Mouse (Mus musculus) embryo, embryonic 10.5 days (tissue): ENCODE measurements at regions not wholly inside any gene's neighbourhood (a gene's known extent, or its start where the extent isn't known, plus 50 kb on each side); places are given as distances from the start of the nearest gene placed in this dataset.

Experiments
- DNase-seq: peaks from one replicate; pipeline ENCODE4 v3.0.0-alpha.2; 2015; ENCODE audit warnings: low spot score

DNA sequence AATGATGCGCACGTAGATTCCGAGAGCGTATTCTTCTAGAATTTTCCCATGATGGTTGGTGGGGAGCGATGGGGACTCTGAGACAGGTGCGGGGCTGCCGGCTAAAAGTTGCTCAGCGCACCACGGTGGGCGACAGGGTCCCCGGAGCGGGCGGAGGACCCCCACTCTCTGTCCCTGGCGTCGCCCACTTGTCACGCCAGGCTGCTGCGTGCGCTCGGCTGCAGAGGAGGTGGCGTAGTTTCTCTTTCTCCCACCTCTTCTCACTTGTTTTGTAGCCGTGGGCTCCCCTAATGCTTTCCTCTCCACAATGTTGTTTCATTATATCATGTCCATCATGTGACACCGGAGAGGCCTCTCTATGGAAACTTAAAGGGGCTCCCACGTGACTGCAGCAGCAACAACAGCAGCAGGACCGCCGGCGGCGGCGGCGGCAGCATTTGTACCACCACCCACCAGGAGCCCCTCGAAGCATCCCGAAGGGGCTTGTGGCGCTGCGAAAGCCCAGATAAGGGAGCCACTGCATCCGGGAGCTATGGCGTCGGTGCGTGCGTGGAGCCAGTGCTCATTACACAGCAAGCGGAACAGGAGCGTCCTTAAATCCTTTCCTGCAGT is 180.3 kb upstream of the Mkln1 start:
- peak; percentile 77 for DNase-seq

DNA sequence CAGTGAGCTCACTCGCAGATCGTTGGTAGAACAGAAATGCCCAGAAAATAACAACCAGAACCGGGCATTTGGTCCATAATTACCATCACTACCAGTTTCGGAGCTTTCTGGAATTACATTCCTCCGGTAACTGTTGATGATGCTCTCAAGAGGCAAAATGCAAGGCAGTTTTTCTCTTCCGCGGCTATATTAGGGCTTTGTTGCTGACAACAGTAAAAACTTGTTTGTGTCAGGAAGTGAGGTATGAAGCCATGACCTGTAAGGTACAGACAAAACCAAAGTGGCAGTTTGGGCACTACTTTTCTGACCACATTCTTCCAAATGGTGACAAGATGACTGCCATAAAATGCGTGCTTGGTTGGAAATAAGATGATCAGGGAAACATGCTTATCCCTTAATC is 179.7 kb upstream of the Mkln1 start:
- DNase-seq: no peak

DNA sequence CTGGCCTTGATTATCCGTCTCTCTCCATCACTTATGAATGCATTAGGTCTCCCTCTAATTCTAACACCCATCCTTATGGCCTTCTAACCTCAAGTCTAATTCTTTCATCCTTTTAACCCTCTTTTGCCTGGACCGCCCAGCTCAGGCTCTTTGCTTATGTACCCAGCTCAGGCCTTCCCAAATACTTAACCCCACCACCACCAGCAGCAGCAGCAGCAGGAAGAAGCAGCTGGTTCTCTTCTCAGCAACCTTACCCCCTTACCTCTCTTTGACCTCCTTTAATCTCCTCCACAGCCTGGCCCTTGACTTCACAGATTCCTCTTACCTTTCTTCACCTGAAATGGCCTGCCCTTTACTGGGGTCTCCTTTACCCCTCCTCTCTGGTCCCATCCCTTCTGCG is 178.8 kb upstream of the Mkln1 start:
- peak; percentile 34 for DNase-seq

DNA sequence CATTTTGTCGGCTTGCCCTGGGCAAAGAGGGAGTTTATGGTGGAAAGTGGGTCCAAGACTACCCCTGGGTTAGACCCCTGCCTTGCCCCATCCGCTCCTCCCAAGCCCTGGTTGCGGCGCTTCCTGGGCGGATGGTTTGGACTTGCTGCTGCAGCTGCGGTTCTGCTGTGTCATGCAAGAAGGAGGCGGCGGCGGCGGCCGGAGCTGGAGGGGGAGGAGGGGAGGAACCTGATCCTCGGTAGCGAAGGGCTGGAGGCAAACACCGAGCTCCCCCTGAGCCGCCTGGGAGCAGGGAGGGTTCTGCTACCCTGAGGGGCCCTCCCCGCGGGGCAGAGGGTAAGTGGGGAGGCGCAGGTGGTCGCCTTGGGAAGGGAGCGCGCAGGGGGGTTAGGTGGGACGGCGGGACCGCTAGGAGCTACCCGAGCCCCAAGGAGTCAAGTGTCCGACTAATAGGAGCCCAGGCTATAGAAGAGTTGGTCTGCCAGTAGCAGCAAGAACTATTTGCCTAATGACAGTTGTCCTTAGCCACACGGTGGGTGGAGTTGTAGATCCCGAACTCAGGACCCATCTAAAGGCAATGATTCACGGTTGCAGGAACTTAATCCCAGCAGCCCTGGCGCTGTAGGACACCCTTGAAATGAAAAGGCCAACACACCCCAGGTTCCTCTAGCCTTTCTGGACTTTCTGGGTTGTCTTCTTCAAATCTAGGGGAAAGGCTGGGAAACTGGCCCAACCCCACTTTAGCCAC is 178.2 kb upstream of the Mkln1 start:
- peak; percentile 70 for DNase-seq

DNA sequence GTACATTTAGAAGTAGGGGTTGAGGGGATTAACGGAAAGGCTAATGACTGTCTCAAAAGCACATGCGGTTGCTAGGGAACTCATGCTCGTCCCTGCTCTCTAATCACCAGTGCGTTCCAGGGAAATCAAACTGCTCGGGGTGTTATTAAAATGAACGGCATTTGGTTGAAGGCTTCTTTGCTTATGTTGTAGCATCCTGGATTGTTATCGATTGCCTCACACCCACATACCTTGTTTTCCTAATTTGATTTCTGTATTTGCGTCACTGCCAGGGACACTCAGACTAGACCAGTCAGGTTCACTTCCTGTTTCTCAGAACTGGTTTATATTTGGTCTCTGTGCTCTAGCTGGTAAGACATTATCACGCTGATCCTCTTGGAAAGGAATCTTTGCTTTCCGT is 177.0 kb upstream of the Mkln1 start:
- DNase-seq: peak; percentile 36

DNA sequence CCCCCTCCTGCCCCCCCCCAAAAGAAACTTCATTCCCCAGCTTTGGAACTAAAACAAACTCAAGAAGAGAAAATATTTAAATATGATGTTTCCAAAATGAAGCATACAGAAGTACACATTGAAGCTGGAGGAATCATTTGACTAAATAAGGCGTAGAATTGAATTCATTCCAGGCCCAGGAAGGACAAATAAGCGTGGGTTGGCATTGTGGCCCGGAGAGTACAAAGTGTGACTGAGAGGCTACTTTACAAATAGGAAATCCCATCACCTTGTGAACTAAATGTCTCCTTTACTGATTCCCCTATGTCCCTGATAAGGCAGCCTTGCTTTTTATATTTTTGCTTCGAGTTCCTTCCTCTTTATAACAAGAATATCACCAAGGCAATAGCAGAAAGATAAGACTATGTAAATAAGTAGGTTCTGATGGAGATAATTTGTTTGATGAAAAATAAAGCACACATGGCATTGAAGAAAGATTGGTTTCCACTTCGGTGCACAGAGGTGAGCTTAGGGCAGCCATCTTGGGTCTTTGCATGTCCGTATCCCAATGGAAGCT is 176.4 kb upstream of the Mkln1 start:
- no peak for DNase-seq

DNA sequence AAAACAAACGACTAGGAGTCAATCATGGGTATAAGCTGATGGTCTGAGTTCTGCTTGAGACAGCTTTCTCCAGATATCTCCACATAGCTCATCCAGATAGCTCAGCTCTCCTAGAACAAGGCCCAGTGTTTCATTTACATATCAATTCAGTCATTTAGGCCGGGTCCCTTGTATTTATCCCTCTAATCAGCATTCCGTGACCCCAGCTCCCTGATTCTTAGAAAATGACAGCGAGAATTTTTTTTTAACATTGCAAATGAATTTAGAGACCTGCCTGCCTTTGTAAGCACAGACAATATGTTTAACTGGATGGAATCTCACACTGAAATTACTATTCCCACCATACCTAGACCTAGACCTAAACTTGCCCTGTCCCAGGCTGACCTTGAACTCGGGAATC is 171.1 kb upstream of the Mkln1 start:
- no peak for DNase-seq

DNA sequence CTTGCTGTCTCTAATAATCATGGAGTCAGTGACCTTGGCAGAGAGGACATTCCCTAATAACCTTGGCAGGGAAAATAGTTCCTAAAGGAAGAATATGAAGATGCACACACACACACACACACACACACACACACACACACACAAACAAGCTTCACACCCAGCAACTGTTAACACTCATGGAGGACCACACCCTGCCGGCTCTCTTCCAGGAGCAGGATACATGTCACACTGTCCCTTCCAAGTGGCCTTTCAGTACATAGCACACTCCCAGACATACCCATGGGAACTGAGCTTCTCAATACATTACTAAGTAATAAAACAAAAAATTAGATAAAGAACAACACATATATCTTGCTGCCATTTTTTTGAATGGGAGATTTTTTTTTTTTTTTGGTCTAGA is 170.5 kb upstream of the Mkln1 start:
- no peak for DNase-seq

DNA sequence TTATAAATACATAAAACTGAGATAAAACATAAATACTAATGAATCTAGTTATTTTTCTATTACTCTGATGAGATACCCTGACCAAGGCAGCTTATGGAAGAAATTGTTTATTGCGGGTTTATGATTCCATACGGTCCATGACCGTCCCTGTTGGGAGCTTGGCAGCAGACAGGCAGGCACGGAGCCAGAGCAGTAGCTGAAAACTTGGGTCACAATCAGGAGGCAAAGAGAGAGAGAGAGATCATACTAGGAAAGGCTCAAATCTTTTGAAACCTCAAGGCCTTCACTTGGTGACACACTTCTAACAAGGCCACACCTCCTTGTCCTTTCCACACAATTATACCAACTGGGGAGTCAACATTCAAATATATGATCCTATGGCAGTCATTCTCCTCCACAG is 166.7 kb upstream of the Mkln1 start:
- no peak for DNase-seq

DNA sequence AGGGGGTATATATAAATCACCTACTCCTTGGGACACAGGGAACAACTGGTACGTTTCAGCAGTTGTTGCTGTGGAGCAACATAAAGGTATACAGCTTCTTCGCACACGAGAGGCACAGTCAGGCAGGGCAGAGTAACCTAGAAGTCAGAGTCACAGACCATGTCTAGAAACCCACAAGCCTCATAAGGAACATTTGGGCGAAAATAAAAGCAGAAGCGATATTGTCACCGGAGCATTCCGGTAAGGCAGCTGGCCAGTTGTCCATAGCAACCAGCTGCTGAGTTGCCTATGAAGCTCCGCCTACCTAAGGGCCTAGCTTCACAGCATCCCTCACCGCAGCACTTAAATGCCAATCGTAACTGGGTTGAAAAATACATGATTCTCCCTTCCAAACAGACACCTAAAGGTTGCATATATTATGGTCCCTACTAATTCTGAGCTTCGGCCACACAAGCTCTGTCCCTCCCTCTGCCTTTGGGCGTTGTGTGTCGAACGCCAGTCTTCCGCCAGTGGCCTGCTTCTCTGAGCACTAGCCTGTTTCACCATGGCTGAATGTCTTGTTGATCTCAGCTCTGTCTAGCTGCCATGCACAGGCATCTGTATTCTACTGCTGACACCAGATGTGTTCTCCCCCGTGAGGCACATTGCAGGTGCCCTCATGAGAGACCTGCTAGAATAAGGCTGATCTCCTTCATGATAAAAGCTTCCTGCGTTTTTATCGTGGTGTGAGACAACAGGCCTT is 165.1 kb upstream of the Mkln1 start:
- DNase-seq: peak; percentile 47

DNA sequence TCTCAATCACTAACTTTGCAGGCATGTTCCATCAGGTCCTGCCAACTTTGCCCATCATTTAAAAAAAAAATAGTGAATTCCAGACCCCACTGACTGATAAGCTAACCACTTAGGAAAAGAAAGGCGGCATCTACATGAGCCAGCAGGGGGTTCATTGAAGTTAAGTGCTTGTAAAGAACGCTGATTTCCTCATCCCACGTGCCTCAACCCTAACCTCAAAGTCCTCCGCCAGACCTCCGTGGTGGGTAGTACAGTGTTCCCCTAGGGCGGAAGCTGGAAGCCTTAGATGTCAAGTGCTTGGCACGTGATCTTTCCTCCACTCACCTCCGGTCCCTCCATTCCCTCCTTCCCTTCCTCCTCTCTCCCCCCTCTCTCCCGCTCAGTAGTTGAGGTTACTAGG is 158.5 kb upstream of the Mkln1 start:
- DNase-seq: peak; percentile 9

DNA sequence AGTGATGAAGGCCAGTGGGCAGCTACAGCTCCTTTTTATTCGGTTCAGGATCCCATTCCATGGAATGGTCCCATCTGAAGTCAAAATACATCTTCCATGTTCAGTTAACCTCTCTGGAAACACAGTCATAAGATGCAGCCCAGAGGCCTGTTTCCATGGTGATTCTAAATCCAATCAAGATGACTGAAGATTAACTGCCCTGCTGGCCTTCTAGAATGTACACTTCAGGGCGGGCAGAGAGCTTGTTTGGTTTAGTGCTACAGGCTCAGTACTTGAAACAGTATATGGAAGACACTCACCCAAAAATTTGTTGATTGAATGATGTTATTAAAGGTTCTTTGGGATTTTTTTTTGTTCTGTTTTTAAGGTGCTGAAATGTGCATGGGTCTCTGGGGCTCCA is 148.0 kb upstream of the Mkln1 start:
- DNase-seq: peak; percentile 6

DNA sequence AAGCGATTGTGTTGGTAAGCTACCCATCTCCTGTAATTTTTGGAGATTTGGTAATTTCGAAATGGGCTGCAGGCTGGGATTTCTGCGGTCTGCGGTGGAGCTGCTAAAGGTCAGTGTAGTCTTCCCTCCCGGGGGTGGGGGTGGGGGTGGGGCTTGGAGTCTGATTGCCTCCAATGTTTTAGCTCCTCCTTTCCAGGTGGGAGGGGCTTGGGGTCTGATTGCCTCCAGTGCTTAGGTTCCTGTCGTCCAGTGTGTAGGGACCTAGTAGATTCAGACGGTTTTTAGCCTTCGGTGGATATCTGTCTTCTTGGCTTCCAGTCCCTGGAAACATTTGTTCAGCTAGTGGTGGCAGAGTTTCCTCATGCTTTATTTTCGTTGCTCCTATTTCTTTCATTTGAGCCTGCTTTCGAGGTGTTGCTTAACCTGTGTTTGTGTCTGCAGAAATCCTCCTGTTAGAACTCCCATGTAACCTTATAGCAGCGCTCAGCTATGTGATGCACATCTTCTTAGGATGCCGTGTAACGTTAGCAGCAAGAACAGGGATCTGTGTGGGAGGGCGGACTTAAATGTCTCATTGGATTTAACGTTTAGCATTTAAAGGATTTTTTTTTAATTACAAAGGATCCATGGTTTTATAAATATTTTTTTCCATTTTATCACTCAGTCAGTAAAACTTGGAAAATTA is 145.1 kb upstream of the Mkln1 start:
- peak; percentile 77 for DNase-seq

DNA sequence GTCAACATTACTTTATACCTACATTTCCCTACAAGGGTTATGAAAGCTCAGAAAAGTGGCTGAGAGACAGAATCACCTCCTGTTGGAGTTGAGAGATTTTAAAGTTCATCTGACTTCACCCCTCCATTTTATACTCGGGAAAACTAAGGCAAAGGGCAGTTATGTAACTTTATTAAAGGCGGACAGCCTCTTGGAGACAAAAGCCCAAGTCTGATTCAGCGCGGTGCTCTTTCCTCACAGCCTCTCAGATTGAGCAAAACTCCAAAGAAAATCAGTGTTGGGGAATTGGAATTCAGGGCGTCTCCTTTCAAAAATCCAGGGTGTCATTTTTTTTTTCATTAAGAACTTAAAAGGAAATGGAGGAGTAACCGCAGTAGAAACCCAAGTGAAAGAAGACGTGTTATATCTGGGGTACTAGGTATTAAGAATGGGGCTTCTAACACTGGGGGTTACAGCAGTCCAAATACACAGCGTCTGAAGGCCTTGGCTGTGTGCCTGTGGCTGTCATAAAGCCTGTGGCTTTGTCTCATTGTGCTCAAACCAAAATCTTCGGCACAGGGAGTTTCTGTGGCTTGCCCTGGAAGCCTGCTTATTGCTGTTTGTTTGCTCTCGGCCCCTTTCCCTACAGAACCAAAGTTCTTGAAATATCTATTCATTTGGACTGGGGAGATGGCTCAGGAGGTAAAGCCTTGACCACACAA is 137.7 kb upstream of the Mkln1 start:
- DNase-seq: no peak

DNA sequence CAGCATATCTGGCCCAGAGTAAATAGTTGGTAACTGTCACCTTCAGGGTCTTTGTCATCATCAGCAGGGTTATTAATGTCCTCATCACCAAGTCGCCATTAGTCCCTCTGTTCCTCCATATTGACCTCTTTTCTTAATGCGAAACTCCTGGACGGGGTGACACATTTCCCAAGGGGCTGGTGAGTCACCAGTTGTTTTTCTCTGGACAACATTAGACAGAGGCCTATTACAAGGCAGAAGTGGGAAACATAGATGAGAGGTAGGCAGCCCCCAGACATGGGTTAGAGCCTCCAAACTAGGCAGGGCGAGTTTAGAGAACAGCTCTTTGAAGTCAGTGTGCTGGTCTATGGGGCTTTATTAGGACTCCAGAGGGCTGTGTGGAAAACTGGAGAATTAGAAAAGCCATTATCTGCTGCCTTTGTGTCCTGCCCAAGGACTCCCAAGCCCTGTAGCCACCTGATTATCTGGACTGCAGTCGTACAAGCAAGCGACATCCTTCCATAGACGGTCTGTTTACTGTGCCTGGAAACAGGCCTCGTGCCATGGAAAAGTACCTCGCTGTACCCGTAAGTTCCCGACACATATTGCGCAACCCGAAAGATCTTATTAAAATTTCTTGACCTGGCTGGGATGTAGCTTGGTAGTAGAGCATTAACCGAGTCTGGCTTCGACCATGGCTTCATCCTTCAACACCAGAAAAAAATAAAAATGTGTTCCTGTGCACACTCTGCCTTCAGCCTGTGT is 136.6 kb upstream of the Mkln1 start:
- DNase-seq: no peak

DNA sequence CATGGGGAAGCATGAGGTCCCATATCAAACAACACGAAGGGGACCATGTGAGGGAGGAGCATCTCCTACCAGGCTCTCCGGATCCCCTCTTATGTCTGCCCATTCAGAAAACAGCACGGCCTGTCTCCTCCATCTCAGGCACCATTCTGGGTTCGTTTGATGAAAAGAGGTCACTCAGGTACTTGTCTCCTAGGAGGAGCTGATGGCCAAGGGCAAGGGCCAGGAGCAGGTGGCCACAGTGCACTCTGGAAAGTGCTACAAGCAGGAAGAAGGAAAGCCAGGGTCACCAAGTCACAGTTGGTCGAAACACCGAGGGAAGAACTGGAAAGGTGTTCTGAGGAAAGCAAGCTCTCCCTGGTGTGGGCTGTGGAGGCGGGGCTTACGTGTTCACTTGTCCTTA is 135.9 kb upstream of the Mkln1 start:
- no peak for DNase-seq

DNA sequence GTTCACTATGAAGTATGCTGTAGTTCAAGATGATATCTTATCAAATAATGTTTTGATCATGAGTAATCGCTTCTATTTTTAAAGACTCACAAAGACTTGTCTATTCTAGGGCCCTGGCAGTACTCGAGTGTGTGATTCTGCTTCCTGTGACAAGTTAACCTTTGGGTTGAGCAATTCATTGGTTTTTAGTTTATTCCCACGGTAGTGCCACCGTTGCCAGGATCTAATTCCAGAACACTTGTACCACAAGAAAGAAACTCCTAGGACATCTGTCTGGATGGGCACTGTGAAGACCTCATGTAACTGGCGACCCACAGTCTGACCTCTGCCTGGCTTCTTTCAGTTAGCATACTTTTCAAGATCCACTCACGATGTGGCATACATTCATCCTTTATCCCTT is 134.7 kb upstream of the Mkln1 start:
- no peak for DNase-seq

DNA sequence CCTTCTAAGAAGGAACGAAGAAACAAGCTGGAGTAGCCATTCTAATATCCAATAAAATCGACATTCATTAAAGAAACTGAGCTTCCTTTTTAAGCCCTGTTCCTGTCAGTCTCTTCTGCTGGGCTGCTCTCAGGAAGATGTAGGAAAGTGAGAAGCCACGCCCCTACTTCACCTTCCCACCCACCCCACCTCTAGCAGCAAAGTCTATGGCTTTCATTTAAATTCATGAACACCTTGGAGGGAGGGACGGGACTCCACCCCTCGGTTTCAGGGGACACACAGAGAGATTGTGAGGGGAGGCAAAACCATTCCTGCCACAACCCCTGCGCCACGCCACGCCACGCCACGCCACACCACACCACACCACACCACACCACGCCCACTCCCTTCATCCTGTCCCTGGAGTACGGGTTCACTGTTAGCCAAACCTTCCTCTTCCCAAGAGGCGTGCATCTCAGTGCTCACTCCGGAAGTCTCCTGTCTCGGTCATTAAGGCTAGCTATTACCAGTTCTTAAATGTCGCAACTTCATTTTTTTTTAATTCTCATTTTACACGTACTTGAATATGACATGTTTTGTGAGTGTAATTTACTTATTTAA is 132.0 kb upstream of the Mkln1 start:
- no peak for DNase-seq

DNA sequence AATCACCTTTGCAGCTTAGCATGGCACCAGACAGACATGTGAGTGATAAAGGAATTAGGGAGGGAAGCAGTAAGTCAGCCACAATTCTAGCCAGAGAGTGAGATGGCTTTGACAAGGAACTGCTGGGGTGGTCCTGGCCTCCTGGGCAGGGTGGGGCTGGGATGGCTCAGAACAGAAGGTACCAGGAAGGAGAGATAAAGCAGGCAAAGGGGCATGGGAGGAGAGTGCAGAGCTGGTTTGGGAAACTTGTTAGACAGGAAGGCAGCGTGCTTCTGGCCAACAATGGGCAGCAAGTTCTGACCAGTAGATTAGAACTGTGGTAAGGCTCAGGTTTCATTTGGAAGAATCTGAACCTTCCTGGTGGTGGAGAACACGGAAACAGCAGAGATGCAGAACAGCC is 130.5 kb upstream of the Mkln1 start:
- DNase-seq: no peak

DNA sequence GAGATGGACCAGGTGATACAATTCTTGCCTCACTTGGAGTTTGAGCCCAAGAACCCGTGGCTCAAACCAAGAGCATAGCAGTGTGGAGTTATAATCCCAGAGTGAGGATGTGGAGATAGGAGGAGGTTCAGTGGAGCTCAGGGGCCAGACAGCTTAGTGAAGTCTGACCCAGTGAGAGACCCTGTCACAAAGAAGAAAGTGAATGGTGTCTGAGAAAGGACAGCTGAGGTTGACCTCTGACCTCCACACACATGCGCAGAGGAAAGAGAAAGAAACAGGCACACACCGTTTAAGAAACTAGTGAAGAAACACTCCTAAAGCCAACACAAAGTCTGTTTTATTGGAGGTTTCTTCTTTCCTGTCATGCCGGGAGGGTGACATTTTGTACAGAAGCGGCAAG is 124.7 kb upstream of the Mkln1 start:
- DNase-seq: peak; percentile 26

DNA sequence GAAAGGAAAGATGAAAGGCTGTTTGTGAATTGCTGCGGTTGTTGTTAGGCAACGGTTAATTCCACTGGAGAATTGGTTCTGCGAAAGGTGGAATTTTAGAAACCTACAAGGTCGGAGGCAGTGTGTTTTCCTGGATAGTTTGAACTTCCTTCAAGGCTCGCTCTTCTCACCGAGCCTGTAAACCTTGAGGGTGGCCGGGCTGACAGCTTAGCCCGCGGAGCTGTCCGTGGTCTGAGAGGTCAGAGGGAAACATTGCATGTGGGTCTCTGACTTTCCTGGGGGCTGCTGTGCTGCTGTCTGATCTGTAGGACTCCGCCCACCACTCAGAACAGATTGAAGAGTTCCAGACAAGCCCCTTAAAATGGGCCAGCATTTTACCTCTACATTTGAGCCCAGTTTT is 124.3 kb upstream of the Mkln1 start:
- peak; percentile 66 for DNase-seq
